Mouse (Mus musculus): ENCODE data around the gene Hoxb5.

- no peak for TF ChIP-seq POLR2A (IDR thresholded peaks at IDR 0.05; ENCODE audit: borderline replicate concordance, control insufficient read depth, low read depth, low read length)
- no peak for TF ChIP-seq CTCF (IDR thresholded peaks at IDR 0.05; ENCODE audit: control insufficient read depth, insufficient read depth, low read length)
Measured at GRCm38 (mm10) chr11:96260310-96260970, 42.7 kb upstream of the Hoxb5 start.

Measured in bone marrow, adult 2 months (tissue).